In genomic region chr4:24897351-24897750, GRCm38 (mm10) we compare ENCODE assay signal across 7 mouse cellular contexts. TPM values are rescaled to one million over a fixed set of nuclear protein-coding genes. Genes with fewer than 3 reads are reported as not detected.
DNase-seq lines count a peak whose midpoint lies in the region; ATAC-seq and TF ChIP-seq lines count a peak whose summit lies in the region.

No protein-coding gene starts in this region.

- no peak overlapping the region for H3K27ac ChIP-seq in neural tube, embryonic 11.5 days (ENCODE audit: low read depth, low read length)
- H3K27ac ChIP-seq in embryonic facial prominence, embryonic 12.5 days, result no peak overlapping the region
- no peak overlapping the region for H3K27ac ChIP-seq in intestine, postnatal 0 days (ENCODE audit: low read depth, low read length)
- H3K27ac ChIP-seq in neural tube, embryonic 13.5 days (replicated peaks), result no peak overlapping the region

- WGBS in neural tube, embryonic 11.5 days, result 24% methylated on average over 7 of the region's 7 CpGs
- 21% methylated on average over 7 of the region's 7 CpGs for WGBS in embryonic facial prominence, embryonic 12.5 days
- 15% methylated on average over 7 of the region's 7 CpGs for WGBS in intestine, postnatal 0 days
- WGBS in neural tube, embryonic 13.5 days, result 19% methylated on average over 7 of the region's 7 CpGs

- H3K4me3 ChIP-seq in neural tube, embryonic 11.5 days (ENCODE audit: low read depth, low read length), result peak overlapping the region; percentile 80
- peak overlapping the region; percentile 67 for H3K4me3 ChIP-seq in embryonic facial prominence, embryonic 12.5 days
- H3K4me3 ChIP-seq in intestine, postnatal 0 days (ENCODE audit: low read depth, low read length), result peak overlapping the region; percentile 62
- H3K4me3 ChIP-seq in neural tube, embryonic 13.5 days, result peak overlapping the region; percentile 58

- no peaks in the 10 kb centered on the region; the same call in 1 of the 2 replicates for H3K4me1 ChIP-seq in neural tube, embryonic 11.5 days (ENCODE audit: control insufficient read depth, insufficient read depth, low read length)
- peaks cover 6% of the 10 kb centered on the region; the same call in 1 of the 2 replicates for H3K4me1 ChIP-seq in embryonic facial prominence, embryonic 12.5 days
- peaks cover 3% of the 10 kb centered on the region; the same call in 1 of the 2 replicates for H3K4me1 ChIP-seq in intestine, postnatal 0 days (replicated peaks; ENCODE audit: control insufficient read depth, insufficient read depth, low read length)
- H3K4me1 ChIP-seq in neural tube, embryonic 13.5 days (replicated peaks), result peaks cover 12% of the 10 kb centered on the region

- peak overlapping the region; percentile 26; the same call in 1 of the 2 replicates for H3K9ac ChIP-seq in neural tube, embryonic 11.5 days (ENCODE audit: low read length)
- H3K9ac ChIP-seq in embryonic facial prominence, embryonic 12.5 days, result peak overlapping the region; percentile 30; the same call in 1 of the 2 replicates
- H3K9ac ChIP-seq in intestine, postnatal 0 days (ENCODE audit: low read depth, low read length), result no peak overlapping the region
- H3K9ac ChIP-seq in neural tube, embryonic 13.5 days, result peak overlapping the region; percentile 63

- ATAC-seq in neural tube, embryonic 11.5 days (ENCODE audit: insufficient read depth, low FRiP score, low TSS enrichment), result peak; percentile 40; the same call in 1 of the 2 replicates
- ATAC-seq in embryonic facial prominence, embryonic 12.5 days (ENCODE audit: insufficient number of reproducible peaks, insufficient read depth, low FRiP score, low TSS enrichment), result no peak
- ATAC-seq in intestine, postnatal 0 days, result no peak
- peak; percentile 64 for ATAC-seq in neural tube, embryonic 13.5 days (ENCODE audit: low read depth)

- no peaks in the 10 kb centered on the region for H3K27me3 ChIP-seq in neural tube, embryonic 11.5 days (ENCODE audit: control insufficient read depth, insufficient read depth, low read length)
- H3K27me3 ChIP-seq in embryonic facial prominence, embryonic 12.5 days, result no peaks in the 10 kb centered on the region
- H3K27me3 ChIP-seq in intestine, postnatal 0 days (replicated peaks; ENCODE audit: control insufficient read depth, insufficient read depth, low read length), result no peaks in the 10 kb centered on the region
- no peaks in the 10 kb centered on the region for H3K27me3 ChIP-seq in neural tube, embryonic 13.5 days

- peaks cover 2% of the 10 kb centered on the region; the same call in 1 of the 2 replicates for H3K36me3 ChIP-seq in neural tube, embryonic 11.5 days (ENCODE audit: control insufficient read depth, insufficient read depth, low read length)
- H3K36me3 ChIP-seq in embryonic facial prominence, embryonic 12.5 days, result peaks cover 16% of the 10 kb centered on the region
- H3K36me3 ChIP-seq in intestine, postnatal 0 days (ENCODE audit: control insufficient read depth, insufficient read depth), result peaks cover 14% of the 10 kb centered on the region; the same call in 1 of the 2 replicates
- peaks cover 17% of the 10 kb centered on the region for H3K36me3 ChIP-seq in neural tube, embryonic 13.5 days

- TF ChIP-seq CTCF in intestine, postnatal 0 days (IDR thresholded peaks at IDR 0.05; ENCODE audit: low read depth), result no peak

- no peaks in the 10 kb centered on the region for H3K9me3 ChIP-seq in neural tube, embryonic 11.5 days (ENCODE audit: control insufficient read depth, low read length)
- no peaks in the 10 kb centered on the region for H3K9me3 ChIP-seq in embryonic facial prominence, embryonic 12.5 days
- no peaks in the 10 kb centered on the region for H3K9me3 ChIP-seq in intestine, postnatal 0 days (ENCODE audit: control insufficient read depth)
- no peaks in the 10 kb centered on the region for H3K9me3 ChIP-seq in neural tube, embryonic 13.5 days

- no peak for DNase-seq in neural tube, embryonic 11.5 days (ENCODE audit: low spot score)
- DNase-seq in neural tube, embryonic 10.5 days (ENCODE audit: extremely low spot score, low spot score), result no peak
- DNase-seq in right cerebral cortex, postnatal 36 days (ENCODE audit: low spot score in 2 of 2), result no peak
- DNase-seq in right cerebral cortex, postnatal 14 days, result no peak

- peak overlapping the region; percentile 67 for H3K4me2 ChIP-seq in neural tube, embryonic 11.5 days (ENCODE audit: low read depth)
- peak overlapping the region; percentile 70 for H3K4me2 ChIP-seq in embryonic facial prominence, embryonic 12.5 days (replicated peaks)
- H3K4me2 ChIP-seq in intestine, postnatal 0 days (replicated peaks; ENCODE audit: low read depth), result peak overlapping the region; percentile 69
- H3K4me2 ChIP-seq in neural tube, embryonic 13.5 days, result peak overlapping the region; percentile 68

RNA-seq across cellular contexts. Expression of gene Ndufaf4, which starts 0.5 kb away (rescaled TPM):
- 68.5 and 69.0 TPM in 2 replicates for polyA plus RNA-seq in neural tube, embryonic 11.5 days (2014; fragmentation: Nextera tagmentation; extraction: Ambion mirVana)
- 49.3 and 54.5 TPM in 2 replicates for polyA plus RNA-seq in embryonic facial prominence, embryonic 12.5 days (2016; fragmentation: Nextera tagmentation; extraction: Ambion mirVana)
- polyA plus RNA-seq in intestine, postnatal 0 days (2015; fragmentation: Nextera tagmentation; extraction: Ambion mirVana), result 47.3 and 48.8 TPM in 2 replicates
- polyA plus RNA-seq in neural tube, embryonic 13.5 days (2015; fragmentation: Nextera tagmentation; extraction: Ambion mirVana), result 63.0 and 67.0 TPM in 2 replicates

RNA-seq across cellular contexts. Expression of gene Klhl32, which starts 46.4 kb away (rescaled TPM):
- polyA plus RNA-seq in neural tube, embryonic 11.5 days (2014; fragmentation: Nextera tagmentation; extraction: Ambion mirVana), result 6.5 and 10.5 TPM in 2 replicates
- 4.1 TPM in 2 replicates for polyA plus RNA-seq in embryonic facial prominence, embryonic 12.5 days (2016; fragmentation: Nextera tagmentation; extraction: Ambion mirVana)
- polyA plus RNA-seq in intestine, postnatal 0 days (2015; fragmentation: Nextera tagmentation; extraction: Ambion mirVana), result 2.6 and 2.8 TPM in 2 replicates
- polyA plus RNA-seq in neural tube, embryonic 13.5 days (2015; fragmentation: Nextera tagmentation; extraction: Ambion mirVana), result 23.5 and 24.3 TPM in 2 replicates

Comparison
In these comparisons a context has a peak if more than half of its experiments do, and no peak if none do; other contexts are left out.
1. ATAC-seq: peak in neural tube, embryonic 11.5 days (single experiment) and neural tube, embryonic 13.5 days (single experiment); none in embryonic facial prominence, embryonic 12.5 days (single experiment) and intestine, postnatal 0 days (single experiment).
2. Peak in every context shown above with its lines, with median percentiles within 50 percentile points of each other: H3K4me2 ChIP-seq and H3K4me3 ChIP-seq.